Mouse (Mus musculus) midbrain, embryonic 11.5 days (tissue): ENCODE measurements around the gene Snta1. TPM values are rescaled to one million over a fixed set of nuclear protein-coding genes. Genes with fewer than 3 reads are reported as not detected.

Experiments
- ATAC-seq: fragments of 200-750 bp; cut with Nextera tagmentation; 2 replicates; pipeline ENCODE4 v1.8.0; 2017; ENCODE audit warnings: moderate TSS enrichment, moderate library complexity; ENCODE audit not compliant: low FRiP score
- DNase-seq: peaks from one replicate; pipeline ENCODE4 v3.0.0; 2015; ENCODE audit warnings: low spot score; ENCODE audit errors: missing footprints
- H3K27ac ChIP-seq: fragments of 300-500 bp; sonication (generic); 2 replicates; pipeline ENCODE4 v1.5.1; 2014; ENCODE audit warnings: low read depth, low read length
- H3K27me3 ChIP-seq: fragments of 300-500 bp; sonication (generic); 2 replicates; pipeline ENCODE4 v1.6.1; 2014; ENCODE audit warnings: mild to moderate bottlenecking, low read length, moderate library complexity, mixed read lengths; ENCODE audit not compliant: control insufficient read depth, insufficient read depth
- H3K36me3 ChIP-seq: fragments of 300-500 bp; sonication (generic); 2 replicates; pipeline ENCODE4 v1.6.1; 2014; ENCODE audit warnings: mild to moderate bottlenecking, low read length, moderate library complexity, mixed read lengths; ENCODE audit not compliant: control insufficient read depth, insufficient read depth
- H3K4me1 ChIP-seq: fragments of 300-500 bp; sonication (generic); 2 replicates; pipeline ENCODE4 v1.6.1; 2014; ENCODE audit warnings: low read length; ENCODE audit not compliant: control insufficient read depth, insufficient read depth
- H3K4me2 ChIP-seq: fragments of 300-500 bp; sonication (generic); 2 replicates; pipeline ENCODE4 v1.6.1; 2014; ENCODE audit warnings: mild to moderate bottlenecking, moderate library complexity
- H3K4me3 ChIP-seq: fragments of 300-500 bp; sonication (generic); 2 replicates; pipeline ENCODE4 v1.5.1; 2014; ENCODE audit warnings: low read depth, low read length
- H3K9ac ChIP-seq: fragments of 300-500 bp; sonication (generic); 2 replicates; pipeline ENCODE4 v1.6.1; 2014; ENCODE audit warnings: low read length
- H3K9me3 ChIP-seq: fragments of 300-500 bp; sonication (generic); 2 replicates; pipeline ENCODE4 v1.6.1; 2016; ENCODE audit warnings: low read length; ENCODE audit not compliant: control insufficient read depth
- WGBS: fragments of 180-500 bp; shearing (Covaris S2); extraction: QIAGEN DNeasy Blood & Tissue Kit; methylation state at CpG from one replicate; pipeline ENCODE4 v1.1.7; 2014; 5-methylcytosine and 5-hydroxymethylcytosine counted together
- polyA plus RNA-seq: library from polyadenylated mRNA; unstranded; fragments of >200 nt; fragmentation: Nextera tagmentation; extraction: Ambion mirVana; gene quantifications from 2 replicates; pipeline ENCODE4 v1.2.1, GENCODE M21; 2014

Snta1 gene
- polyA plus RNA-seq: 2.0 and 2.3 TPM in 2 replicates

DNA sequence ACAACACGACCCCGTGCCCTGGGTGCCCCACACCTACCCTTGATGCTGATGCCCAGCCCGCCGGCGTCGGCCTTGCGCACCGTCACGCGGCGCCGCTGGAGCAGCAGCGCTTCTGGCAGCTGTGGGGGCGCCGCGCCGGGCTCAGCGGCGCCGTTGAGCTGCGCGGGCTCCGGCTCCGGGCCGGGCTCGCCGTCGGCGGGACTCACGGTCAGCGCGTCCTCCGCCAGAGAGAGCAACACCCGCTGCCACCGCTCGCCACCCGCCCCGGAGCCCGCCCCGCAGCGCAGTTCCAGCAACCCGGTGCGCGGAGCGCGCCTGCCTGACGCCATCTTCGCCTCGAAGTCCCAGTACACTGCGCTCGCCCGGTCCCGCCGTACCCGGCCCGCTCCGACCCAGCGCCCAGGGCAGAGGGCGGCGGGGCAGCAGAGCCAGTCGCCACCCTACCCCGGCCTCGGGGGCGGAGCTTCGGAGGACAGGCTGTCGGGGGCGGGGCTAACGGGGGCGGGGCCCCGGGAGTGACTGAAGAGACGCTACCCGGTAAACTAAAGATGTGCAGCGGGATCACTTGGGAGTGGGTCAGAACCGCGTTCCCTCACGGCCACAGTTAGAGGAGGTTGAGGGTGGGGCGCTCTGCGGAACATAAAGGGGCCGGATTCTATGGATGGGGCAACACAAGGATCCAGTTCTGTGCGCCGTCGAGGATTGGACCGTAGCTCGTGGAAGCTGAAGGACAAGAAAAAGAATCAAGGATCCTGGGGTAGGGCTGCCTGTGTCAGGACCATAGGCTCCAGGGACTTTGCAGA is at the start of gene Snta1:
Gene Snta1 (minus strand): TSS at position 457 of the 803 bp plus-strand sequence.
- Histone ChIP-seq H3K27me3 (peaks cover 4% of the 10 kb centered on the region; the same call in 1 of the 2 replicates), H3K9ac (peak within 1 kb of the TSS; percentile 73), H3K4me3 (peak within 1 kb of the TSS; percentile 68), H3K4me2 (peak within 1 kb of the TSS; percentile 90), H3K36me3 (no peaks in the 10 kb centered on the region), H3K4me1 (peaks cover 7% of the 10 kb centered on the region; the same call in 1 of the 2 replicates), H3K9me3 (no peaks in the 10 kb centered on the region), H3K27ac (no peak within 1 kb of the TSS)
- 2% methylated on average over 84 of the region's 84 CpGs for whole genome bisulfite sequencing
- peak; percentile 93 for ATAC-seq
- DNase-seq: peak; percentile 98

DNA sequence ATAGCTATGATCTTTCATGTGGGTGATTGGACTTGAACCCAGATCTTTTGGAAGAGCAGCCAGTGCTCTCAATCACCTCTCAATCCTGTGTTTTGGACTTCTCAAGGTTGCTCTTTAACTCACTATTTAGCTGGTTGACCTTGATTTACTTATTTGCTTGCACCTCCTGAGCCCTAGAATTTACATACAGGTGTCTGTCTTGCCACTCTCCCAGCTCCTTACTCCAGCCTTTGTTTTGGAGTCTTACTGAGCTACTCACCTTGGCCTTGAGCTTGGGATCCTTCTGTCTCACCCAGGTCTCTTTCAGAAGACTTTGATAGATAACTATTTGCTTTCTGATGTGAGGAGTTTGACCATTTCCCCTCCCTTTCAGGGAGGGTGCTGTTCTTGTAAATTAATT is 48.7 kb upstream of the Snta1 start:
- no peaks in the 10 kb centered on the region for H3K27me3 ChIP-seq
- H3K9ac ChIP-seq: no peak overlapping the region
- H3K4me3 ChIP-seq: no peak overlapping the region
- no peaks in the 10 kb centered on the region for H3K36me3 ChIP-seq
- H3K4me2 ChIP-seq: no peak overlapping the region
- peaks cover 4% of the 10 kb centered on the region; the same call in 1 of the 2 replicates for H3K4me1 ChIP-seq
- H3K9me3 ChIP-seq: no peaks in the 10 kb centered on the region
- no peak overlapping the region for H3K27ac ChIP-seq
- no peak for DNase-seq
- no peak for ATAC-seq

GRCm38 (mm10) chr2:154455776-154456175 is 47.9 kb upstream of the Snta1 start:
- no peaks in the 10 kb centered on the region for H3K27me3 ChIP-seq
- DNase-seq (no peak), ATAC-seq (no peak)
- peaks cover 4% of the 10 kb centered on the region; the same call in 1 of the 2 replicates for H3K4me1 ChIP-seq
- H3K27ac ChIP-seq: no peak overlapping the region
- WGBS: 72% methylated on average over 5 of the region's 5 CpGs
- no peaks in the 10 kb centered on the region for H3K9me3 ChIP-seq
- H3K4me3 ChIP-seq: no peak overlapping the region
- no peaks in the 10 kb centered on the region for H3K36me3 ChIP-seq
- H3K4me2 ChIP-seq: no peak overlapping the region
- H3K9ac ChIP-seq: no peak overlapping the region

GRCm38 (mm10) chr2:154454605-154455004 is 46.7 kb upstream of the Snta1 start:
- Histone ChIP-seq H3K27me3 (no peaks in the 10 kb centered on the region), H3K36me3 (no peaks in the 10 kb centered on the region), H3K4me2 (no peak overlapping the region), H3K9ac (no peak overlapping the region), H3K27ac (peak overlapping the region; percentile 26; the same call in 1 of the 2 replicates), H3K9me3 (no peaks in the 10 kb centered on the region), H3K4me3 (no peak overlapping the region), H3K4me1 (peaks cover 2% of the 10 kb centered on the region; the same call in 1 of the 2 replicates)
- no peak for DNase-seq
- 53% methylated on average over 3 of the region's 3 CpGs for WGBS
- no peak for ATAC-seq

GRCm38 (mm10) chr2:154454099-154454498 is 46.2 kb upstream of the Snta1 start:
- no peak overlapping the region for H3K4me3 ChIP-seq
- no peak for ATAC-seq
- 75% methylated on average over 1 of the region's 1 CpGs for WGBS
- H3K4me1 ChIP-seq: peaks cover 2% of the 10 kb centered on the region; the same call in 1 of the 2 replicates
- H3K9me3 ChIP-seq: no peaks in the 10 kb centered on the region
- H3K9ac ChIP-seq: no peak overlapping the region
- no peak overlapping the region for H3K4me2 ChIP-seq
- no peak for DNase-seq
- no peak overlapping the region for H3K27ac ChIP-seq
- no peaks in the 10 kb centered on the region for H3K27me3 ChIP-seq
- H3K36me3 ChIP-seq: no peaks in the 10 kb centered on the region

- H3K36me3 ChIP-seq: peaks cover under 1% of the 10 kb centered on the region
- H3K9me3 ChIP-seq: no peaks in the 10 kb centered on the region
- ATAC-seq: no peak
- H3K4me3 ChIP-seq: no peak overlapping the region
- no peak overlapping the region for H3K9ac ChIP-seq
- H3K27ac ChIP-seq: no peak overlapping the region
- peaks cover 2% of the 10 kb centered on the region; the same call in 1 of the 2 replicates for H3K4me1 ChIP-seq
- DNase-seq: no peak
- H3K27me3 ChIP-seq: no peaks in the 10 kb centered on the region
- H3K4me2 ChIP-seq: no peak overlapping the region
- WGBS: 86% methylated on average over 2 of the region's 2 CpGs
These were observed 45.1 kb upstream of the Snta1 start for GRCm38 (mm10) chr2:154452951-154453350.

DNA sequence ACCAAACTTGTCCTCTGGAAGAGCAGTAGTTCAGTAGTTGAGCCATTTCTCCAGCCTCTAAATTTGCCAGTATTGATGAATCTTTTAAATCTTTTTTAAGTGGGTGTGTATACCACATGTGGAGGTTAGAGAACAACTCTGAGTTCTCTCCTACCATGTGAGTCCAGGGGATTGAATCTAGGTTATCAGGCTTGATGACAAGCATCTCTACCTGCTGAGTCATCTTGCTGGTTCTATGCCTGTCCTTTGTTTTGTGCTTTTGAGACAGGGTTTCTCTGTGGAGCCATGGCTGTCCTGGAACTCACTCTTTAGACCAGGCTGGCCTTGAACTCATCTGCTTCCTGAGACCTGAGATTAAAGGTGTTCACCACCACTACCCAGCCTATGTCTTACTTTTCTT is 40.7 kb upstream of the Snta1 start:
- H3K36me3 ChIP-seq: peaks cover 3% of the 10 kb centered on the region

GRCm38 (mm10) chr2:154447821-154448220 is 39.9 kb upstream of the Snta1 start:
- no peaks in the 10 kb centered on the region for H3K4me1 ChIP-seq
- H3K36me3 ChIP-seq: peaks cover 3% of the 10 kb centered on the region
- H3K4me2 ChIP-seq: no peak overlapping the region
- ATAC-seq (no peak), DNase-seq (no peak)
- H3K9ac ChIP-seq: no peak overlapping the region
- no peaks in the 10 kb centered on the region for H3K27me3 ChIP-seq
- no peak overlapping the region for H3K4me3 ChIP-seq
- no peaks in the 10 kb centered on the region for H3K9me3 ChIP-seq
- WGBS: over 99% methylated on average over 8 of the region's 8 CpGs
- H3K27ac ChIP-seq: no peak overlapping the region

More for the DNA sequence above, 40.7 kb upstream of the Snta1 start:
- Histone ChIP-seq H3K27me3 (no peaks in the 10 kb centered on the region), H3K9ac (no peak overlapping the region), H3K4me2 (no peak overlapping the region), H3K4me1 (no peaks in the 10 kb centered on the region), H3K27ac (no peak overlapping the region), H3K9me3 (no peaks in the 10 kb centered on the region), H3K4me3 (no peak overlapping the region)
- DNase-seq (no peak), ATAC-seq (no peak)

DNA sequence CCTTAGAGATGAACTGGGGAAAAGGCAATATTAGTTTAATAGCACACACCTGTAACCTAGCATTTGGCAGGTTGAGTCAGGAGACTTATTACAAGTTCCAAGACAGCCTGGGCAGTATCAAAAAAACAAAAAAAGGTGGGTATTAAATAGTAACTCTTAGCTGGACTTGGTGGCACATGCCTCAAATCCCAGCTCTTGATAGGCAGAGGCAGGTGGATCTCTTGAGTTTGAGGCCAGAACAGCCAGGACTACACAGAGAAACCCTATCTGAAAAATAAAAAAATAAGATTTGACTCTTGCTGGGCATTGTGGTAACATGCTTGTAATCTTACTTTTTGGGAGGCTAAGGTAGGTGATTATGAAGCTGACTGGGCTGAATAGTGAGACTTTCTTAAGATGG is 32.6 kb upstream of the Snta1 start:
- no peak overlapping the region for H3K9ac ChIP-seq
- H3K4me3 ChIP-seq: no peak overlapping the region
- no peak for ATAC-seq
- peaks cover 6% of the 10 kb centered on the region for H3K4me1 ChIP-seq
- no peaks in the 10 kb centered on the region for H3K9me3 ChIP-seq
- H3K4me2 ChIP-seq: no peak overlapping the region
- no peaks in the 10 kb centered on the region for H3K36me3 ChIP-seq
- DNase-seq: no peak
- no peaks in the 10 kb centered on the region for H3K27me3 ChIP-seq
- H3K27ac ChIP-seq: no peak overlapping the region
